Mouse (Mus musculus): Measurements from ENCODE around the gene E130116L18Rik.
A peak's percentile ranks its signal among the peaks of the same experiment; 100 is the strongest.
"Not testable (repeated sequence)": the region's sequence is repeated elsewhere in the genome, so short reads cannot be mapped to it uniquely, and the experiment has no call there.

E130116L18Rik gene

GRCm38 (mm10) chr5:25222752-25223702, at the start of gene E130116L18Rik:
Gene E130116L18Rik, minus strand, starts transcription at chr5:25223153.
- peak; percentile 89 for DNase-seq (ENCODE audit: extremely low spot score)

- no peak for DNase-seq (ENCODE audit: extremely low spot score)
Observed at GRCm38 (mm10) chr5:25268258-25268888, 45.4 kb upstream of the E130116L18Rik start.

DNA sequence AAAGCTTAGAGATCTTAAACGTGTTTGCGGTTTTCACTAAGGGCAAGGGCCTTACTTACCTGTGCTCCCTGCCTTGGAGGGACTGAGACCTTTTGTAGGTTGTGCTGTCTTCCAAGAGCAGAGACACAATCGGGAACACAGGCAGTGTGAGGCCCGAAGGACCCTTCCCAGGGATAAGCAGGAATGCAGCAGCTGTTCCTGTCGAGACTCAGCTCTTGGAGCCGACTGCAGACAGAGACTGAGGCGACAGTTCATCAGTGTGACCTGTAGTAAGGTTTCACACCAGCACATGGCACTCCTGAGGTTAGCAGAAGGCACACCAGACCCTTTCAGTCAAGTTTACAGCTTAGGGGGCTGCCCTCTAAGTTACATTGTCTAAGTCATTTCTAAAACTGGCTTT, 39.3 kb upstream of the E130116L18Rik start:
- DNase-seq (ENCODE audit: extremely low spot score) = no peak

DNA sequence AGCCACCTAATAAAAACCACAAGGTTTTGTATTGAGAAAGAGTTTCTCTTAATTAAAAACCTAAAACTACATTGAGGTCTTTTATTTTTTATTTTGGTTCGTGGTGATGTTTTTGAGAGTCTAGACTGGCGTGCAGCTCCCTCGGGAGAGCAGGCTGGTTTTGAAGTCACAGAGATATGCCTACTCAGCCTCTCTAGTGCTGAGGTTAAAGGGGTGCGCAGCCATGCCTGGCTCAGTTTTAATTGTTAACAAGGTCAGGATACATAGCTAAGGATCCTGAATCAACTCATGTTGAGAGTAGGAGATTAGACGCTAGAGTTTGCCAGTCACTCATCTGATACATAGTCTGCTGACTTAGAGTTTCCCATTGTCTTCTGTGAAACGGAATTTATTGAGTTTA, 38.5 kb upstream of the E130116L18Rik start:
- DNase-seq (ENCODE audit: extremely low spot score) = no peak

DNA sequence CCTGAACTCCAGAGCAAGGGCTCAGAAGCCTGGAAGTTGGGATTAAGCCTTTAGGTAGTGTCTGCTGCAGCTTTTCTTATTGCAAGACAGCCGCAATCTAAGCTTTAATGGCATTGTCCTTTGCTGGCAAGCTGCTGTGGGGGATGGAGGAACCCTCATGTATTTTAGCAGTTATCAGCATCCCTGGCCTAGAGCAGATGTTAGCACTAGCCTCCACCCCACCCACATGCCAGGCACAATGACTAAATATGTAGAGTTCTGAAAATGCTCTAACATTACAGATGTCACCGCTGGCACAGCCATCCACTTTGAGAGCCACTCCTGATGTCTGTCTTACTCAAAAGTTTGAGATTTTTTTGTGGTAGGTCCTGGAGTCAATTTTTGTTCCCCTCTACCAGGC, 33.7 kb upstream of the E130116L18Rik start:
- DNase-seq (ENCODE audit: extremely low spot score) = no peak

DNA sequence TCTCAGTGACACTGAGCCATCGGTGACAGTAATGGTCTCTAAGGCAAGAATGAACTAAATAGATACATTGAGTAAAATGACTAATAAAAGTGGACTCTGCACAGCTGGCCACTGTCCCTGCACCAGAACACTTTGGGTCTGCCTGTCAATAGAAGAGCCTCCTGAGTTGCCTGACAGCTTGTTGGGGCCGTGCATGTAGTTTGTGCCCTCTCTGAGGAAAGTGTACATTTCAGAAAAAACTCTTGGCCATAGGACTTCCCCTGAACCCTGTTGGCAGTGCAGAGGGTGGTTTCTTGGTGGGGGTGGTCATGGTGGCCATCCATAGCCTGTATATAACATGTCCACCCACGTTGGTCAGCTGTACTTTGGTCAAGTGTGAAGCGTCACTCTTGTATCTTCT, 31.5 kb upstream of the E130116L18Rik start:
- DNase-seq (ENCODE audit: extremely low spot score) = no peak

DNA sequence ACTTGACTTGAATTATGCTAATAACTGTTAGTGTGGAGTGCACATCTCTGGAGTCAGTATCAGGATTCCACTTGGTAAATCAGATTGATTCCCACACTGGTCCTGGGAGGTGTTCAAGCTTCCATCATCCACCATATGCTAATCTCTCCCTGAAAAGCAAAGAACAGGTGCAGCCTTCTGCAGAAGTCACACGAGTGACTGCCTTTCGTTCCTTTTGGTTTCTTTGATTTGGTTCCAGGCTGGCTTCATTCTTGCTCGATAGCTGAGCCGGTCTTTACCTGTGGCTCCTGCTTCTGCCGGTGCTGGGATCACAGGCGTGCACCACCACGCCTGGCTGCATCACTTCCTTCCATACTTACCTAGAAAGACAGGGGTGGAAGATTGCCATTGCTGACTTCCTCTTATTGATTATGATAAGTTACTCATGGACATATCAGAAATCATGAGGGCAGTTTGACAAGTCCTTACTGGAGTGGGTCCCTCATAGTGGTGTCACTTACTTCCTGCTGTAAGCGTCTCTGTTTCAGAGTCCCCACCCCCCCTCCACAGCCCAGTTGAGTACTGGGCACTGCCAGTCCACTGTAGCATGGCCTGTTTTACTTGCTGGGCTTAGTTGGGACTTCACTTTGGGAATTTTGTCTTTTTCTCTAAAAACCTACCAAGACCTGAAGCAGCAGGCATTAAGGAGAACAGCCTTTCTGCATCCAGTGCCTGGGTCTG, 30.0 kb upstream of the E130116L18Rik start:
- DNase-seq (ENCODE audit: extremely low spot score) = no peak

- no peak for DNase-seq (ENCODE audit: extremely low spot score)
Observed at GRCm38 (mm10) chr5:25252423-25252822, 29.5 kb upstream of the E130116L18Rik start.

- DNase-seq (ENCODE audit: extremely low spot score) = no peak
Observed at GRCm38 (mm10) chr5:25247036-25247435, 24.1 kb upstream of the E130116L18Rik start.

GRCm38 (mm10) chr5:25246473-25246865, 23.5 kb upstream of the E130116L18Rik start:
- DNase-seq (ENCODE audit: extremely low spot score) = no peak

DNA sequence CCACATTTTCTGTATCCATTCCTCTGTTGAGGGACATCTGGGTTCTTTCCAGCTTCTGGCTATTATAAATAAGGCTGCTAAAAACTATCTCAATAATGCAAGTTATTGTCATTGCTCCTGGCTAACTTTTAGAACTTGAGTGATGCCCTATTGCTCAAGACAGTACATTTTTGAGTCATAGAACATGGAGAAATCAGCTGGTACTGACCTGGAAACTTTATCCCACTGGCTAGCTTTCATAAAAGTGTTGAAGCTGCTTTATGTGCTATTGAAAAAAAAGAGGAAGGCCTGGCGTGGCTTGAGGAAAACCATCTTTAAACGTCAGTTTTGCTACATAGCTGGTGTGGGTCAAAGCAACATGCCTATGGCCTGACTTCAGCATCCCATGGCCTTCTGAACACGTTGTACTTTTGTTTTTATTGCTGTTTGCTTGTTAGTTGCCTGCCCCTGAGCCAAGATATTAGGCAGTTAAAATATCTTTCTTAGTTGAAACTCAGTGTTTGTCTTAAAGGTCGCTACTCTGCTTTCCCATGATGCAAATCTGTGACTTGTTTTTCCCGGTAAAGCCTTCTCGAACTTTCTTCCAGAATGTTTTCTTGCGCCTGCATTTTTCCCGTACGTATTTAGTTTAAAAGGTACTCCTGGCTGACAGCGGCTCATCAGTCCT, 23.0 kb upstream of the E130116L18Rik start:
- no peak for DNase-seq (ENCODE audit: extremely low spot score)

DNA sequence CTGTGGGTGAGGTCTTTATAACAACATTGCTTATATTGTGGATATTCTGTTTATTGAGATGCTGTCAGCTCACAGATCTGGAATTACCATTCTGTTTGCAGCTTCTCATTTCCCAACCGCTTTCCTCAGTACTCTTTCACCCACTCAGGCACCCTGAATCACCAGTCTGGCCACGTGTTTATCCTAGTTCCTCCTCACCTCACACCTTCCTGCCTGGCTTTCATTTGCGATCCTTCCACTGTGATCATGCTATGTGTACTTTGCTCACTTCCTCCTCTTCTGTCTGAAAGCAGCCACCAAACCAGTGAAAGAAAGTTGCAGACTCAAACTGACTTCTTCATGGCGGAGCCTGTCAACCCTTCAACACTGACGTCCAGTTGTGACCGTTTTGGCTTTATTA, 20.1 kb upstream of the E130116L18Rik start:
- DNase-seq (ENCODE audit: extremely low spot score) = no peak

DNA sequence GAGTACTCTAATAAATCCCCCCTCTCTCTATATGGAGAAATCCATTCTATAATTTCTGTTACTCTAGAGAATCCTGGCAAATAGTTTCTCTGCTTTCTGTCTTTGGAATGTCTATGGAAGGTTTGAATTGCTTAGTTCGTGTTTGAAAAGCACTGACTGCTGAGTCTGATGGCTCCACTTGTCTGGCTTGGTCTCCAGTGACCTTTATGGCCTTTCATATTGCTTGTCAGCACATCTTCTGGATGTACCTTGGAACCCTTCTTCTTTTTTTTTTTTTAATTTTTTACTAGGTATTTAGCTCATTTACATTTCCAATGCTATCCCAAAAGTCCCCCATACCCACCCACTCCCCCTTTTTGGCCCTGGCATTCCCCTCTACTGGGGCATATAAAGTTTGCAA, 1.4 kb upstream of the E130116L18Rik start:
- not testable (repeated sequence) for DNase-seq (ENCODE audit: extremely low spot score)

- DNase-seq (ENCODE audit: extremely low spot score) = no peak
Observed at GRCm38 (mm10) chr5:25221604-25222003, 1.3 kb downstream of the E130116L18Rik start, which contains the start of gene Galnt11. Gene Galnt11, plus strand, starts transcription at chr5:25221904.

DNA sequence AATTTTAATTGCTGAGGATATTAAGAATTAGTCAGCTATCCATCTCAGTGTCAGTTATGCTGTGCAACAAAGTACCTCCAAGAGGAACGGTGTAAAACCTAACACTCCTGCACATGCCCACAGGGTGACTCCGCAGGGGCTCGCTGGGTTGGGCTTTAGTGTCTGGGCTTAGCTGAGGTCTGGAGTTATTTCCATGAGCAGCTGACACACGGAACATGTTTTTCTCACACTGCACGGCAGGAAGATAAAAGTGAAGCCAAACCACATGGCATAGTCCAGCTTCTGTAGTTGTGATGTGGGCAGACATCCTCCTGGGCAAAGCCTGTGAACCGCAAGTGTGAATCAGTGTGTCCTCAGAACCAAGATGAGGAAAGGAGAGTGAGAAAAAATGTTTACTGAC, 7.9 kb downstream of the E130116L18Rik start:
- no peak for DNase-seq (ENCODE audit: extremely low spot score)

DNA sequence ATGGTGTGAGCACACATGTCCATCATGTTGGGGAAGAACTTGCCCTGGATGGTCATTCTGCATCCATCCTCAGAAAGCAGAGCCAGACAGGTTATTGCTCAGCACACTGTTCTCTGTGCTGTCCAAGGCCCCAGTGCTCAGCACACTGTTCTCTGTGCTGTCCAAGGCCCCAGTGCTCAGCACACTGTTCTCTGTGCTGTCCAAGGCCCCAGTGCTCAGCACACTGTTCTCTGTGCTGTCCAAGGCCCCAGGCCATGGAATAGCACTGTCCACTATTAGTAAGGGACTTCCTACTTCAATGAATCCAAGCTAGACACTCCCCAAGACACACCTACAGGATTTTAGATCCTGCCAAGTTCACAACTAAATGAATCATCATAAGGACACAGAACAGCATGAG, 9.7 kb downstream of the E130116L18Rik start:
- not testable (repeated sequence) for DNase-seq (ENCODE audit: extremely low spot score)

DNA sequence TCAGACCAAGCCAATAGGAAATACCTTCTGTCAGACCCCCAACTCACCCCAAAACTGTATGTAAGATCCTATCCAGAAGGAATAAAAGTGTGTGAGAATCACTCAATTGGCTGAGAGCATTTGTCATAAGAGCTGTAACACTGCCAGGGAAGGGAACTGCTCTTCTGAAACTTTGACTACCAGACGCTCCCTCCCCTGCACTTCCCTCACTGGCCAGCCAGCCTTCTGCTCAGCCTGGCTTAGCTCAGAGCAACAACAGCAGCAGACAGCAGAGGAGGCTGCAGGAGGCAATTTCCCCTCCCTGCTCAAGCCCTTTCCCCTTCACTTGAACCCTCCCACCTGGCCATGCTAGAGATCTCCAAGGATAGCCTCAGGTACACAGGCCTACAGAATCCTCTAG, 11.1 kb downstream of the E130116L18Rik start:
- no peak for DNase-seq (ENCODE audit: extremely low spot score)

DNA sequence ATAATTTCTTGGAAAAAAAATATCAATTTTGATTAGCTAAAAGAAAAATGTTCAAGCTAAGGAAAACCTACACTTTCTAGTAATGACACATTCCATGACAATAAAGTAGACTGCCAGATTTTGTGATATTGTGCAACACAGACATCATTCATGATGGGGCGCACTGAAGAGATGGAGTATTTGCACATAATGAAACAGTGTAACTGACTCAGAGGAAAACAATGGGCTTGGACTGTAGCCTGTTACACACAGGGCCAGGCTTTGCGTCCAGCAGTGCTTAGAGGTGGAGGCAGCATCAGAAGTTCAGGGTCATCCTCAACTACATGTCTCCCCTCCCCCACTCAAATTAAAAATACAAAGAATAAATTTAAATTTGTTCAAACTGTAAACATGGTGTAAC, 32.4 kb downstream of the E130116L18Rik start:
- DNase-seq (ENCODE audit: extremely low spot score) = no peak

GRCm38 (mm10) chr5:25188802-25189201, 34.2 kb downstream of the E130116L18Rik start:
- peak; percentile 4 for DNase-seq (ENCODE audit: extremely low spot score)

- no peak for DNase-seq (ENCODE audit: extremely low spot score)
Observed at GRCm38 (mm10) chr5:25187727-25188126, 35.2 kb downstream of the E130116L18Rik start.

DNA sequence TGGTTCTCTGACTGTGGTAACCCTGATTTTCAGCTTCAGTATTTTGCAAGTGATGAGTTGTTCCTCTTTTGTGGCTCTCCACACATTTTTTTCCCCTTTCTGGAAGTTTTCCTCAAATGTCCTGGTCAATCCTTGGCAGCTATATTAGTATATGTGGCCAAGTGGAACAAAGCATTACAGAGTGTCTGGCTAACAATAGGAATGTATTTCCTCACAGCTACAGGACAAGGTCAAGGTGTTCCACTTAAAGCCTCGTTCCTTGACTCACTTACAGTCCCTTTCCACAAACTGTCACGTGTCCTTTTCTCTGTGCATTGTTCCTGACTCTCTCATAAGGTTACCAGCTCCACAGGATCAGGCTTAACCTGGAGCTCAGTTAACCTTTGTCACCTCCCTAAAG, 38.4 kb downstream of the E130116L18Rik start:
- DNase-seq (ENCODE audit: extremely low spot score) = no peak

GRCm38 (mm10) chr5:25183595-25183994, 39.4 kb downstream of the E130116L18Rik start:
- no peak for DNase-seq (ENCODE audit: extremely low spot score)

Measured in embryo, embryonic 9.5 days (tissue).